Mouse (Mus musculus): ENCODE results near the gene Mthfd1.

Gene Mthfd1

GRCm38 (mm10) chr12:76349680-76350220, 94.7 kb downstream of the Mthfd1 start:
- DNase-seq (ENCODE audit: low spot score): no peak

- no peak for DNase-seq (ENCODE audit: low spot score)
These were observed 105.8 kb downstream of the Mthfd1 start for GRCm38 (mm10) chr12:76360868-76361267.

- DNase-seq (ENCODE audit: low spot score): no peak
These were observed 106.6 kb downstream of the Mthfd1 start for GRCm38 (mm10) chr12:76361405-76362302.

- no peak for DNase-seq (ENCODE audit: low spot score)
These were observed 107.2 kb downstream of the Mthfd1 start for GRCm38 (mm10) chr12:76362303-76362676.

- DNase-seq (ENCODE audit: low spot score): no peak
These were observed 111.2 kb downstream of the Mthfd1 start for GRCm38 (mm10) chr12:76366276-76366675.

GRCm38 (mm10) chr12:76367096-76367995, 112.2 kb downstream of the Mthfd1 start:
- DNase-seq (ENCODE audit: low spot score): no peak

- no peak for DNase-seq (ENCODE audit: low spot score)
These were observed 113.2 kb downstream of the Mthfd1 start for GRCm38 (mm10) chr12:76368201-76368789.

- DNase-seq (ENCODE audit: low spot score): no peak
These were observed 113.7 kb downstream of the Mthfd1 start for GRCm38 (mm10) chr12:76368790-76369205.

All from testis, postnatal 14 days (tissue).